Mouse (Mus musculus) cerebellum, postnatal 10 days (tissue): ENCODE data around the gene Zfp706.

ENCODE experiments used
- DNase-seq, 2 experiments: peaks; one replicate each; pipeline ENCODE4 v3.0.0; 2021; ENCODE audit warnings: mixed read lengths in 2 of 2

The Zfp706 gene

DNA sequence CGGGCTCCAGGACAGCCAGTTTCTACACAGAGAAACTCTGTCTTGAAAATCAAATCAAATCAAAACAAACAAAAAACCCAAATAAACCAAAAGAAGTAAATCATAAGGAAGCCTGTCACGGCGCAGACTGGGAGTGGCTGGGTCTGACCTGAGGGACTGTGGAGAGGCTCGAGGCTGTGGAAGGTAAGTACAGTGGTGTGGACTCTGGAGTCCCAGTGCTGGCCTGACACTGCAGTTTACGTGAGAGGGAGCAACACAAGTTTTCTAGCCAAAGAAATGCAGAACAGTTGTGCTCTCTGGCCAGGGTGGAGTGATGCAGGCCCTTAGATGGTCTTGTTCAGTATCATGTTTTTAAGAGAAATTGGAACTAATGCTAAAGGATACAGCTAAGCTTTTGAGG lies 31.9 kb downstream of the Zfp706 start:
- DNase-seq = no peak

- DNase-seq = no peak
These were observed 32.3 kb downstream of the Zfp706 start for GRCm38 (mm10) chr15:36975256-36975620.

DNA sequence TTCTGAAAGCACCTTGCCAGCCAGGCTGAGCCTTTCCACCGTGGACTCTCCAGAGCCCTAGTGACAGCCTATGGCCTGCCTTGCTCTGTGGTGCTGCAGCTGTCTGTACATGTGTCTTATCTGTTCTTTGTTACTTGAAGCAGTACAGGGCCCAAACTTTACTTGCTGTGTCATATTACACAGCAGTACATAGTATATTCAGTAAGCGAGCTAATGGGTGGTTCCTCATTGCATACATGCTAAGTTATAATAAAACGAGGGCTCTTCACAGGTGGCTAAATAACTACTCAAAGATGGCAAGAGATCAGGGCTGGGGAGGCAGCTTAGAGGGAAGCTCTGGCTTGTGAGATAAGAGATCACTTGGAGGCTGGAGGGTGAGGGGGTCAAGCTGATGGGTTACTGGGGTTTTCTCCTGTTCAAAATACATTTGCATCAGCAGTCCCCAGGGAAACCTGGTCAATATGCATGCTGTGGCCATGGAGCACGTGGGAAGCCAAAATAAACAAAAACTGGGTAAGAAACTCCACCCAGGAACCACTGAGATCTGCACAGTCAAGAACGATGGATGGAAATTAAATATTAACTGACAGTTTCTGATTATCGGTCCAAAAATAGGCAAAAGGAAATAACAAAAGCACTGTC lies 32.8 kb downstream of the Zfp706 start:
- no peak for DNase-seq

DNA sequence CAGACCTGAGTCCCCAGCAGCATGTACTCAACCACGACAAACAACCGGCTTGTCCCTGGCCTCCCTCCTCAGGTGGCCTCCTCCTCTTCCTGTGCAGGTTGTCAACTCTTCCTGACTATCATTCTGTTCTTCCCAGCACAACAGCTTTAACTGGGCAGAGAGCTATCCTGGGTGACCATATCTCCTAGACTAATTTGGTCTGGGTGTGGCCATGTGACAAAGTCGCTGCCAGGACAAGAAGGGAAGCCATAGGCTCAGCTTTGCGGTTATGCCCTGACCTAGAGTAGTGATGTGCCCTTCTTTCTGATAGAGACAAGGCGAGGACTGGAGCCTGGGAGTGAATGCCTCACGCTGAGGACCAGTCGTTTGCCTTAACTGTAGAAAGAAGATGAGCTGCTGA lies 33.9 kb downstream of the Zfp706 start:
- DNase-seq = no peak

DNA sequence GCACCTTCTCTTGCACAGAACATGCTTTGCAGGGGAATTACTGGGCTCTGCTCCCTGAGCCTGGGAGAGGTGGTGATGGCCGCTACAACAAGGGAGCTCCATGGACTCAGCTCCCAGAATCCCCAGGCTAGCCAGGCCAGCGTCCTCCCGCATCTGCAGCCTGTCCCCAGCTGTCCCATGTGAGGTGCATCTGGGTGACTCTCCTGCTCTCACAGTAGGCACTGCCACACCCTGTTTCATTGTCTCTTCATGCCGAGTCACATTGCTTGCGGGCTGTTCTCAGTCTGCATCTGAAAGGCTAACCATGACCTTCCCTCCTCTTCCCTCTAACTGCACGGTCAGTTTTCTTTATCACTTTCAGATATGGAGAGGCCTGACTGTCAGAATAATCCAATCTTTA lies 34.3 kb downstream of the Zfp706 start:
- no peak for DNase-seq

- peak; percentile 56 to 71 for DNase-seq
These were observed 37.8 kb downstream of the Zfp706 start for GRCm38 (mm10) chr15:36969794-36970193.

GRCm38 (mm10) chr15:36968295-36968694 lies 39.3 kb downstream of the Zfp706 start:
- peak; percentile 27 to 46 for DNase-seq

DNA sequence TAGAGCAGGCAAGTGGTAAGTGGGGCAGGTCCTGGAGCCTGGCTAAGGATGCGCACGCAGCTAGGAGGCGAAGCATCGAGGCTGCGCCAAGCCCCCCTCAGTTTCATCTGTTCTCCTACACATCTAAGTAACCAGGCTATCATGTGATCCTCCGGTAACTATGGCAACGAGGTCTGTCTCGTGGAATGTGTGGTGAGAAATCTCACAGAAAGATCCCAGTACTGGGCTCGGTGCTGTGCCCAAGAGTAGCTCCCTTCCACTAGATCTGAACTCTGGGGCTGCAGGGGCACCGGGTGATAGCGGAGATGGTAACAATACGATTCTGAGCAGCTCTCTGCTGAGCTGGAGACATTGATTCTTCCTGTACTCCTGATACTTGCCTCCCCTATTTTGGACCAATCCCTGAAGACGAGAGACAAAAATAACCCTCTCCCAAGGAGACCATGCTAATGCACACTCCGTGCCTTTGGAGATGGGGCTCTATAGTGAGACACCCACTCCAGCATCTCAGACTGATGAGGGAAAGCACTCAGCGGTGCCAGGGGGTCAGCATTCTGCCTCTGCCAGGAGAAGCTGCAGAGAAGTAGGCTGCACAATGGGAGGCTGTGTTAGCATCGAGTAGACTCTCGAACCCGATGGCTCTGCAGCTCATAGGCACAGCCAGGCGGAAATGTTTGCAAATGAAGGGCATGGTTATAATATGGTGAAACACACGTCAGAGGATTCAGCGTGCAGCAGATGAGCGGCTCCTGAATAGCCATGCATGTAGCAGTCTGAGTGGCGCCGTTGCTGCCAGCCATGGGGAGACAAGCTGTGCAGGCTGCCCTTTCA lies 40.0 kb downstream of the Zfp706 start:
- peak; percentile 94 to 96 for DNase-seq

DNA sequence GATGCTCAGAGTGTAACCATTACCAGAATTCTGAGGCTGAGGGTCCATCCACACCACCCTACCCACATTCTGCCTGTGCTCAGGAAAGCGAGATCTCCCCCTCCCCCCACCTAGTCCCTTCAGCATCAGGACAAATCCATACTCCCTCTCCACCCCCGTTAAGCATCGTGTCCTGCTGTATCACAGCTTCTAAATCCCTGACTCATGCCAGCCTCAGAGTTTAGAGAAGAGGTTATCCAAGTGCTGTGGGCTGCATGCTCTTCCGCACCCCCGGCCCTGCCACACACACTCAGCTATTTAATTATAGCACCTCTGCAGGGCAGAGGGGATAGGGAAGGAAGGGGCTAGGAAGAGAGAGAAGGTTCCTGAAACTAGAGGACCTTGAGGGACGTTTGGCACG lies 40.6 kb downstream of the Zfp706 start:
- DNase-seq = peak; percentile 56 to 70

- peak; percentile 74 to 78 for DNase-seq
These were observed 41.1 kb downstream of the Zfp706 start for GRCm38 (mm10) chr15:36966466-36966865.

GRCm38 (mm10) chr15:36965743-36966142 lies 41.8 kb downstream of the Zfp706 start:
- DNase-seq = no peak

GRCm38 (mm10) chr15:36962931-36963330 lies 44.6 kb downstream of the Zfp706 start:
- DNase-seq = no peak

GRCm38 (mm10) chr15:36960876-36961237 lies 46.7 kb downstream of the Zfp706 start:
- DNase-seq = no peak

- DNase-seq = peak; percentile 90
These were observed 47.3 kb downstream of the Zfp706 start for GRCm38 (mm10) chr15:36960010-36960875.

- DNase-seq = no peak
These were observed 51.4 kb downstream of the Zfp706 start for GRCm38 (mm10) chr15:36956221-36956620.

DNA sequence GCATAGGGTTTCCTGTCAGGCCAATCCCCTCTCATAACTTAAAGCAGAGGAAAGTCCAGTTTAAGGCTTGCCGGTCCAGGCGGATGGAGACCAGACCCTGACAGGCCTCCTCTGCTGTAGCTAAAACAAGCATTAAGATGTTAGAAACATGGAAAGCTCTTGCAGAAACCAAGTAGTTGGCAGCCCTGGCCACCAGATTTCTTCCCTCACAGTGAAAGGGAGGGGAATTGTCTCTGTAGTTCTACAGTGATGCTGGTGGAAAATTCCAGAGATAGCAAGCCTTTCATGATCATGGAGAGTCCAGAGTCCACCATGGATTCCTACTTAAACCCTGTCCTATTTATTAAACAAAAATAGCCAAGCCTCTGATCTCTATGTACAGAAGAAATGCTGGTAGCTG lies 57.3 kb downstream of the Zfp706 start:
- no peak for DNase-seq

GRCm38 (mm10) chr15:36948866-36949546 lies 58.6 kb downstream of the Zfp706 start:
- peak in 1 of 2 experiments; percentile 37 for DNase-seq
